ENCODE assay signal across 10 mouse cellular contexts in genomic region chr16:31759416-31759815, GRCm38 (mm10).
"Had no signal": no experiment of that assay in that cellular context is flagged by ENCODE, and none has a peak within 500 bp of the region (broad histone marks: within the 10 kb centered on the region; RNA-seq: fewer than 3 reads in every experiment).

No protein-coding gene starts in this region.

- H3K36me3 ChIP-seq: limb, embryonic 15.5 days; lung, embryonic 15.5 days; midbrain, embryonic 15.5 days; neural tube, embryonic 12.5 days had no signal

- H3K4me3 ChIP-seq: limb, embryonic 15.5 days; liver, embryonic 12.5 days; lung, embryonic 15.5 days; midbrain, embryonic 15.5 days; neural tube, embryonic 12.5 days had no signal

- ATAC-seq: intestine, postnatal 0 days; liver, embryonic 12.5 days; midbrain, embryonic 15.5 days had no signal

- H3K27me3 ChIP-seq: limb, embryonic 15.5 days; liver, embryonic 12.5 days; lung, embryonic 15.5 days; midbrain, embryonic 15.5 days; neural tube, embryonic 12.5 days had no signal

- H3K9me3 ChIP-seq: limb, embryonic 15.5 days; liver, embryonic 12.5 days; lung, embryonic 15.5 days; midbrain, embryonic 15.5 days; neural tube, embryonic 12.5 days had no signal

- H3K9ac ChIP-seq: limb, embryonic 15.5 days; liver, embryonic 12.5 days; lung, embryonic 15.5 days; midbrain, embryonic 15.5 days; neural tube, embryonic 12.5 days had no signal

- DNase-seq: kidney, adult 8-10 months; kidney, postnatal 36 days; lung, postnatal 14 days had no signal

- H3K4me1 ChIP-seq: limb, embryonic 15.5 days; lung, embryonic 15.5 days; neural tube, embryonic 12.5 days had no signal

- H3K4me2 ChIP-seq: limb, embryonic 15.5 days; liver, embryonic 12.5 days; lung, embryonic 15.5 days; midbrain, embryonic 15.5 days; neural tube, embryonic 12.5 days had no signal

- H3K27ac ChIP-seq: limb, embryonic 15.5 days; liver, embryonic 12.5 days; lung, embryonic 15.5 days; macrophage; midbrain, embryonic 15.5 days; neural tube, embryonic 12.5 days had no signal
